Mouse (Mus musculus): ENCODE measurements around the gene Synj1. TPM values are rescaled to one million over a fixed set of nuclear protein-coding genes. Genes with fewer than 3 reads are reported as not detected.

Gene Synj1
- polyA plus RNA-seq, 1 experiment from 2014 or later = 15.2 TPM

DNA sequence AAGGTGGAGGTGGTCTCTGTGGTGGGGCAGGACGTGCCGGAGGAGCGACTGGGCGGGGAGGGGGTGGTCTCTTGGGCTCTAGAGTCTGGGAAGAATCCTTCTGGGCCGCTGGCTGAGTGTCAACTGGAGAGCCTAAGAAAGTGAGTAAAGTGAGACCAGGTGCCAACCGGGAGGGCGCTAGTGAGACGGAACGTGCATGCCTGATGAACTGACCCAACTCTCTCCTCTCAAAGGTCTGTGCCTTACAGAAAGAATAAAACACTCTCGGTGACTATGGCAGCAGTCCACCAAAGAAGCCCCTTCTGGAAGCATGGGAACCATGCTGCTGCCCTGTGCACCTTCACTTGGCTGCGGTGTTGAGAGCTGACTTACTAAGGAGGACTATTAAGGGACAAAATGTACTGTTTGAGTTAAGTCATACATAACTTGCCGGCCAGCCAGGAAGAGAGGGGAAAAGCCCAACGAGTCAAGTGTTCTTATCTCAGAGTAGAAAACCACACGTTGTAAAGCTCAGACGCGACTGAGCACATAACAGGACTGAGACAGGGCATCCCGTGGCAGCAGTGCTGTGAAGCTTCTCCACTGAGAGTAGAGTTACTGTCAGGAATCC, 60.6 kb downstream of the Synj1 start:
- 54% methylated on average over 17 of the region's 17 CpGs for WGBS
- no peak for ATAC-seq (replicated peaks; ENCODE audit: low FRiP score, low TSS enrichment, low read depth)

DNA sequence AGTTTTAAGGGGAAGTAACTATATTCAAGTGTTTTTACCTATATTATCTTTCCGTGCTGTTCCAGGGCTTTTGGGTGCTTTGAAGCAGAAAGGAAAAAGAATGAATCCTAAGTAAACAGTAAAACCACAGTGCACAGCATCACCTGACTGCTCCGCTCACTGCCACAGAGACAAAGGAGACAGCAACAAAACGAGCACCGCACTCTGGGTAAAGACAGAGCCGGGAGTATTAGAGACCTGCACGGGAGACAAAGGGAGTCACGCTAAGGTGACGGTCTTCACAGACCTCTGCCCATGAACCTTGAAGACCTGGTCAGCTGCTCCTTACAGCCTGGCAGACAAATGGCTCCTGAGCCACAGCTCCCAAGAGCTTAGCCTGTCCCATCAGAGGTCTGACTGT, 64.1 kb downstream of the Synj1 start:
- H3K9me3 ChIP-seq (ENCODE audit: control insufficient read depth, low read length) = no peaks in the 10 kb centered on the region
- H3K9ac ChIP-seq (ENCODE audit: low read length) = no peak overlapping the region
- H3K4me2 ChIP-seq (ENCODE audit: low read length) = no peak overlapping the region
- no peak overlapping the region for H3K27ac ChIP-seq (ENCODE audit: low read depth)
- no peaks in the 10 kb centered on the region for H3K27me3 ChIP-seq (replicated peaks; ENCODE audit: control insufficient read depth, insufficient read depth, low read length)
- no peak overlapping the region for H3K4me3 ChIP-seq (ENCODE audit: low read depth, low read length)
- no peak for ATAC-seq (replicated peaks; ENCODE audit: low FRiP score, low TSS enrichment, low read depth)
- H3K36me3 ChIP-seq (ENCODE audit: control insufficient read depth, insufficient read depth, low read length) = peaks cover 34% of the 10 kb centered on the region; the same call in 1 of the 2 replicates
- 79% methylated on average over 8 of the region's 8 CpGs for WGBS
- no peaks in the 10 kb centered on the region for H3K4me1 ChIP-seq (replicated peaks; ENCODE audit: control insufficient read depth, insufficient read depth, low read length)
- peak; percentile 21 for DNase-seq (ENCODE audit: low spot score)

More for the DNA sequence above, 60.6 kb downstream of the Synj1 start:
- H3K27me3 ChIP-seq (replicated peaks; ENCODE audit: control insufficient read depth, insufficient read depth, low read length) = no peaks in the 10 kb centered on the region
- H3K4me3 ChIP-seq (ENCODE audit: low read depth, low read length) = no peak overlapping the region
- peaks cover 26% of the 10 kb centered on the region; the same call in 1 of the 2 replicates for H3K36me3 ChIP-seq (ENCODE audit: control insufficient read depth, insufficient read depth, low read length)
- peak; percentile 45 for DNase-seq (ENCODE audit: low spot score)
- H3K4me1 ChIP-seq (replicated peaks; ENCODE audit: control insufficient read depth, insufficient read depth, low read length) = no peaks in the 10 kb centered on the region
- no peaks in the 10 kb centered on the region for H3K9me3 ChIP-seq (ENCODE audit: control insufficient read depth, low read length)
- no peak overlapping the region for H3K4me2 ChIP-seq (ENCODE audit: low read length)
- H3K9ac ChIP-seq (ENCODE audit: low read length) = no peak overlapping the region
- no peak overlapping the region for H3K27ac ChIP-seq (ENCODE audit: low read depth)

DNA sequence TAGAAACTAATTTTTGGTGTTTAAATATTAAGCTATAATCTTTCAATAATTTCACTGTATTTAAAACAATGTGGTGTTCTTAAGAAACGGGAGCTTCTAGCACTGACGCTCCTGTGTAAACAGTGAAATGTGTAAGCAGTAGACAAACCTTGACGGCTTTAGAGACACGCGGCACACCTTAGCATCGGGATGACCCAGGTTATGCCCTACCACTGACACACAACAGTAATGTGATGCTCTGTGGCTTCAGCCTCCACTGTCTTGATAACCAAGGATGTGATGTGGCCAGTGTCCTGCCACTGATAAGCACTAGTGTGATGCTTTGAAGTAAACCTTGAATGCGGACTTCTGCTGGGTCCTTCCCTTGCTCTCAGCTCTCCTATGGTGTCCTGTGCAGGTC, 69.9 kb downstream of the Synj1 start:
- ATAC-seq (replicated peaks; ENCODE audit: low FRiP score, low TSS enrichment, low read depth) (no peak), DNase-seq (ENCODE audit: low spot score) (no peak)
- Histone ChIP-seq H3K36me3 (ENCODE audit: control insufficient read depth, insufficient read depth, low read length) (peaks cover 30% of the 10 kb centered on the region), H3K9me3 (ENCODE audit: control insufficient read depth, low read length) (no peaks in the 10 kb centered on the region), H3K27ac (ENCODE audit: low read depth) (no peak overlapping the region), H3K4me2 (ENCODE audit: low read length) (no peak overlapping the region), H3K4me3 (ENCODE audit: low read depth, low read length) (no peak overlapping the region), H3K9ac (ENCODE audit: low read length) (no peak overlapping the region), H3K27me3 (replicated peaks; ENCODE audit: control insufficient read depth, insufficient read depth, low read length) (no peaks in the 10 kb centered on the region), H3K4me1 (replicated peaks; ENCODE audit: control insufficient read depth, insufficient read depth, low read length) (no peaks in the 10 kb centered on the region)
- WGBS = 88% methylated on average over 7 of the region's 7 CpGs

DNA sequence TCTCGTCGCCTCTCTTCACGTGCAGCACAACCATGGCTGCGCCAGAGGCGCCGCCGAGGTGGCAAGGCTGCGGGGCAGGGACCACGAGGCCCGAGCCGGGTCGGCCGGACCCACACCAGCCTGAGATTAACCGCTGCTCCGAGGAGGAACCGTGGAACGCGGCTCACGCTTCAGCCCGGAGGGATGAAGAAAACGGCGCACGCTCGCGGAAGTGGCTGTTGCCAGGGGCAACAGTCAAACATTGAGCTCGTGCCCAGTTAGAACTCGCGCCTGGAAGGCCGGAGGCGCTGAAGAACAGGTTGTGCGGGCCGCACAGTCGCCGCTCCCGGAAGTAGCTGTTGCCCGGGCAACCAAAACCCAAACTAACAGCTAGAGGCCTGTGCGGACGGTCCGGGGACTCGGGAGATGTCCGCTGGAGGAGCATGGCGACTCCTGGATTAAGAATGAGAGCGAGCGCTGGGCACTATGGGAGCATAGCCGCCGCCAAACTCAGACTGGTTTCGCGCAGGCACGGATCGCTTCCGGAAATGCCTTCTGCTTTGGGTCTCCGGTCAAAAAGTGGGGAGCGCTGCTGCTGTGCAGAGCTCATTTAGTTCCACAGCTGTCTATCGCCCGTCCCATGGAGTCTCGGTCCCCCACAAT, 76.3 kb downstream of the Synj1 start, which contains the start of gene Cfap298:
Gene Cfap298 (minus strand): TSS at position 428 of the 642 bp plus-strand sequence.
- peak within 1 kb of the TSS; percentile 83 for H3K4me3 ChIP-seq (ENCODE audit: low read depth, low read length)
- no peaks in the 10 kb centered on the region for H3K27me3 ChIP-seq (replicated peaks; ENCODE audit: control insufficient read depth, insufficient read depth, low read length)
- H3K4me2 ChIP-seq (ENCODE audit: low read length) = peak within 1 kb of the TSS; percentile 78
- peak within 1 kb of the TSS; percentile 75 for H3K27ac ChIP-seq (ENCODE audit: low read depth)
- H3K36me3 ChIP-seq (ENCODE audit: control insufficient read depth, insufficient read depth, low read length) = peaks cover 6% of the 10 kb centered on the region
- no peaks in the 10 kb centered on the region for H3K4me1 ChIP-seq (replicated peaks; ENCODE audit: control insufficient read depth, insufficient read depth, low read length)
- DNase-seq (ENCODE audit: low spot score) (peak; percentile 97), ATAC-seq (replicated peaks; ENCODE audit: low FRiP score, low TSS enrichment, low read depth) (peak; percentile 98)
- H3K9me3 ChIP-seq (ENCODE audit: control insufficient read depth, low read length) = no peaks in the 10 kb centered on the region
- WGBS = under 1% methylated on average over 56 of the region's 56 CpGs
- peak within 1 kb of the TSS; percentile 73 for H3K9ac ChIP-seq (ENCODE audit: low read length)

DNA sequence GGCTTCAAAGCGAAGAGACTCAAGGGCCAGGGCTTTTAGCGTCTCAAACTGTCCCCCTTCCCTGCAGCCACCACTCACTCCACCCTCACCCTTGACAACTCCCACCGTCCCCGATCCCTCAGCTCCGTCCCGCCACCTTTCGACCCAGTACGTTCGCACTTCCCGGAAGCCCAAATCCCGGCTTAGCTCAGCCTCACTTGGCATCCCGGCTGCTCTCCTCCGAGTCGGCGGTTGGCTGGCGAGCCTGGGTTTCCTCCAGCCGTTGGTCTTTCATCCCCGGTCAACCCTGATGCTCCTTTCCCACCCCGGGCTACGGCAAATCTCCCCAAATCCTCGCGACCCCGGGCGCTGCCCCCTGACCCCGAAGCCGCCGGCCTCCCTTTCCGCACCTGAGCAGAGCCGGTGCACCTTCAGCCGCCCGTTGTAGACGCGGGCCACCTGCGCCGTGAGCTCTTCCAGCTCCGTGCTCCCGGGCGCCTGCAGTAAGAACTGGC, 76.9 kb downstream of the Synj1 start:
- peak overlapping the region; percentile 78 for H3K4me2 ChIP-seq (ENCODE audit: low read length)
- peak overlapping the region; percentile 73 for H3K9ac ChIP-seq (ENCODE audit: low read length)
- WGBS = 2% methylated on average over 38 of the region's 38 CpGs

DNA sequence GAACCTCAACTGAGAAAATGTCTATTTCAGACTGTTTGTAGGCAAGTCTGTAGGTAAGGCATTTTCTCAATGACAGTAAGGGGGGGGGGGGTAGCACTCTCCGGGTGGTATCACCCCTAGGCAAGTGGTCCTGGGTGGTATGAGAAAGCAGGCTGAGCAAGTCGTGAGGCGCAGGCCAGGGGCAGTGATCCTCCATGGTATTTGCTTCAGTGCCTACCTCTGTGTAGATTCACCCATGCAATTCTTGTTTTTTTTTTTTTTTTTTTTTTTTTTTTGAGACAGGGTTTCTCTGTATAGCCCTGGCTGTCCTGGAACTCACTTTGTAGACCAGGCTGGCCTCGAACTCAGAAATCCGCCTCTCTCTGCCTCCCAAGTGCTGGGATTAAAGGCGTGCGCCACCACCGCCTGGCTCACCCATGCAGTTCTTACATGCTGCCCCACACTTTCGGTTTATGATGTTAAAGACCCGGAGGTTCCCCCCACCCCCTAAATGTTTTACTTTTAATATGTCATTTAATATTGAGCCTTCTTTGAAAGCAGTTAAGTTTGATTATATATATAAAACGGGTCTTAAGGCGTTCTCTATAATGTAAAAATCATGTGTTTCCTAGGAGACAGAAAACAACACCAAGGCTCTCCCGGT, 77.5 kb downstream of the Synj1 start:
- H3K36me3 ChIP-seq (ENCODE audit: control insufficient read depth, insufficient read depth, low read length) = peaks cover 9% of the 10 kb centered on the region
- no peak for ATAC-seq (replicated peaks; ENCODE audit: low FRiP score, low TSS enrichment, low read depth)
- peak overlapping the region; percentile 73 for H3K9ac ChIP-seq (ENCODE audit: low read length)
- no peaks in the 10 kb centered on the region for H3K27me3 ChIP-seq (replicated peaks; ENCODE audit: control insufficient read depth, insufficient read depth, low read length)
- WGBS = 25% methylated on average over 13 of the region's 13 CpGs
- DNase-seq (ENCODE audit: low spot score) = peak; percentile 31
- H3K4me1 ChIP-seq (replicated peaks; ENCODE audit: control insufficient read depth, insufficient read depth, low read length) = no peaks in the 10 kb centered on the region
- peak overlapping the region; percentile 78 for H3K4me2 ChIP-seq (ENCODE audit: low read length)
- H3K9me3 ChIP-seq (ENCODE audit: control insufficient read depth, low read length) = no peaks in the 10 kb centered on the region
- peak overlapping the region; percentile 75; the same call in 1 of the 2 replicates for H3K27ac ChIP-seq (ENCODE audit: low read depth)
- H3K4me3 ChIP-seq (ENCODE audit: low read depth, low read length) = peak overlapping the region; percentile 83

More for the DNA sequence above, 76.9 kb downstream of the Synj1 start:
- Histone ChIP-seq H3K4me3 (ENCODE audit: low read depth, low read length) (peak overlapping the region; percentile 83), H3K27ac (ENCODE audit: low read depth) (peak overlapping the region; percentile 75), H3K9me3 (ENCODE audit: control insufficient read depth, low read length) (no peaks in the 10 kb centered on the region), H3K4me1 (replicated peaks; ENCODE audit: control insufficient read depth, insufficient read depth, low read length) (no peaks in the 10 kb centered on the region), H3K27me3 (replicated peaks; ENCODE audit: control insufficient read depth, insufficient read depth, low read length) (no peaks in the 10 kb centered on the region), H3K36me3 (ENCODE audit: control insufficient read depth, insufficient read depth, low read length) (peaks cover 10% of the 10 kb centered on the region)
- DNase-seq (ENCODE audit: low spot score) (no peak), ATAC-seq (replicated peaks; ENCODE audit: low FRiP score, low TSS enrichment, low read depth) (peak; percentile 75)

DNA sequence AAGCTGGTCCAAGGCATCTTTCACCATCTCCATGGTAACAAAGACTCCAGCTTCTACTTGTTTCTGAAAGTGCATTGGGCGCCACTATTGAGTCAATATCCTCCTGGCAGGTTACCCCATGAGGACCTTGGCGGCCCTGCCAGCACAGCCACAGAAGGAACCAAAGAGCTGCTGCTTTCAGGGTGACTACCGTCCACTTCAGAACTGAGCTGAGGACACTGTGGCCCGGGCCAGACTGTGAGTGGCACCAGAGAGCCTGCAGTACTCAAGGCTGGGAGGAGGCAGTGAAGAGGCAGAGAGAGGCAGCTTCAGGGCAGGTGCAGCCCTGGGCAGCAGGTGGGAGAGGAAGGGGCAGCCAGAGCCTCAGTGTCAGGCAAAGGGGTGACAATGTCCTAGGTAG, 83.7 kb downstream of the Synj1 start:
- 84% methylated on average over 4 of the region's 4 CpGs for WGBS
- peak; percentile 35 for DNase-seq (ENCODE audit: low spot score)

DNA sequence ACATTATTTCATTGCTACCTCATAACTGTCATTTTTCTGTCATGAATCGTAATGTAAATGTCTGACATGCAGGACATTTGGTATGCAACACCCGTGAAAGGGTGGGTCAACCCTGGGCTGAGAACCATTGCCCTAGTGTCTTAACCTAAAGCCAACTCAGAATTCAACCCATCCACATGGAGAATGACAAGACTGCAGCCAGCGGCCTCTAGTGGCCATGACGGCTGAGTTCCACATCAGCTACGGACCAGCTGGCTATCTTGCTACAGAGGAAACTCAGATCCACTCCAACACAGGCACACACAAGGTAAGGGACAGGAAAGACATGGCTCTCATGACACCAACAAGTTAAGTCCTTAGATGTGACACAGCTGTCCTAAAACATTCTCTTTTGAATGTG, 85.6 kb downstream of the Synj1 start:
- WGBS = 26% methylated on average over 5 of the region's 5 CpGs
- H3K36me3 ChIP-seq (ENCODE audit: control insufficient read depth, insufficient read depth, low read length) = peaks cover 10% of the 10 kb centered on the region

More for the DNA sequence above, 83.7 kb downstream of the Synj1 start:
- H3K9me3 ChIP-seq (ENCODE audit: control insufficient read depth, low read length) = no peaks in the 10 kb centered on the region
- no peak overlapping the region for H3K9ac ChIP-seq (ENCODE audit: low read length)
- H3K27me3 ChIP-seq (replicated peaks; ENCODE audit: control insufficient read depth, insufficient read depth, low read length) = no peaks in the 10 kb centered on the region
- H3K4me2 ChIP-seq (ENCODE audit: low read length) = no peak overlapping the region
- no peak overlapping the region for H3K27ac ChIP-seq (ENCODE audit: low read depth)
- H3K4me3 ChIP-seq (ENCODE audit: low read depth, low read length) = no peak overlapping the region
- H3K36me3 ChIP-seq (ENCODE audit: control insufficient read depth, insufficient read depth, low read length) = peaks cover 10% of the 10 kb centered on the region
- no peaks in the 10 kb centered on the region for H3K4me1 ChIP-seq (replicated peaks; ENCODE audit: control insufficient read depth, insufficient read depth, low read length)
- ATAC-seq (replicated peaks; ENCODE audit: low FRiP score, low TSS enrichment, low read depth) = no peak

More for the DNA sequence above, 85.6 kb downstream of the Synj1 start:
- Histone ChIP-seq H3K27ac (ENCODE audit: low read depth) (no peak overlapping the region), H3K27me3 (replicated peaks; ENCODE audit: control insufficient read depth, insufficient read depth, low read length) (no peaks in the 10 kb centered on the region), H3K4me1 (replicated peaks; ENCODE audit: control insufficient read depth, insufficient read depth, low read length) (no peaks in the 10 kb centered on the region), H3K9me3 (ENCODE audit: control insufficient read depth, low read length) (no peaks in the 10 kb centered on the region), H3K4me3 (ENCODE audit: low read depth, low read length) (no peak overlapping the region), H3K4me2 (ENCODE audit: low read length) (no peak overlapping the region), H3K9ac (ENCODE audit: low read length) (no peak overlapping the region)
- ATAC-seq (replicated peaks; ENCODE audit: low FRiP score, low TSS enrichment, low read depth) = peak; percentile 60
- DNase-seq (ENCODE audit: low spot score) = peak; percentile 79

All from intestine, embryonic 14.5 days (tissue).